Mouse (Mus musculus): Measurements from ENCODE around the gene 1500011B03Rik.
"Not testable (repeated sequence)": the region's sequence is repeated elsewhere in the genome, so short reads cannot be mapped to it uniquely, and the experiment has no call there.

1500011B03Rik gene

DNA sequence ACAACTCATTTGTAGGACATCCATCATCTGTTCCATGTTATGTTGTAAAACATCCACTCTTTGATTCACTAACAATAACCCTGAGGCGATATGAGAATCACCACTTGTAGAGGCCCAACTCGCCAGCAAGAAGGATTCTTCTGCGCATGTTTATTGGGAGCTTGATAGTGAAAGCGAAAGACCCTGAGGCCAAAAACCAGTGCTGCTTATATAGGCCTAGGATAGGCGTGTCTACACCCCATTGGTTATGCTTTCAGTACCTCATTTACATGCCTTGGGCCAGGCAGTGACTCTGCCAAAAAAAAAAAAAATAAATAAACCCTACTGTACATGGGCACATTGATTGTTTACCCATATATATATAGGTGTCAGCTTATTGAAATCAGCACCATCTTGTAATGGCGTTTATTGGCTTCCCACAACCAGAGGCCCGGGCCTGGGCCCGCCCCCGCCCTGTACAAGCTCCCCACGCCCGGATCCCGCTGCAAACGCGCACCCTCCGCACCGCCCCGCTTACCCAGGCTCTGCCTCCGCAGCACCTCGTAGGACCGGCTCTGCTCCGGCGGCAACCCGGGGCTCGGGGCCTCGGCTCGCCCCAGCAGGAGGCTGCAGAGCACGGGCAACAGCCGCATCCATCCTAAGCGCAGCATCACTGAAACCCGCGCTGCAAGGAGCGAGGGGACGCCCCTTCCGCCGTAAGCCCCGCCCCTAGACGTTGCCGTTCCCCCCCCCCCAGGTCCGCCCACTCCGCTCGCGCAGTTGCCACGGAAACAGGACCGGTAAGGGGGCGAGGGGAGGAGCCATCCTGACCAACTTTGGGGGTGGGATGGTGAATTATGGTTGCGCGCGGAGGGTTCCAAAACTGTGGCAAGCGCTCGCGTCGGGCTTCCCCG is at the start of gene 1500011B03Rik:
Gene 1500011B03Rik, minus strand, starts transcription at position 673 of the 893 bp plus-strand sequence.
- DNase-seq (ENCODE audit: low read depth, low spot score) = peak; percentile 88

DNA sequence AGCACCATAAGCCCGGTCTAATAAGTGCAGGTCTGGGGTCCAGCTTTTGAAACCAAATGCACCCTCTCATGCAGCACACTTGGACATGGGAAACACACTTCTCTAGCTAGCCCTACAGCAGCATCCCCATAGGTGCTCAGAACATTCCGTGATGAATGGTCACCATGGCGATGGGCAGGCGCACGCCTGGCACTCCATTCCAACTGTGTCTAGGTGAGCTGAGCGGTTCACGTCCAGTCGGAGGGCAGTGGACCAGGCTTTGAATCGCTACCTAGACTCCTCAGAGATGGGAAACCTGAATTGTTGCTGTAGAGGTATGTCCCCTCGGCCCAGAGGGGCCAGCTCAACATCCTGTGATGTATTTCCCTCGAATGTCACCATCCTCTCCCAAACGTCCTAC is 42.0 kb upstream of the 1500011B03Rik start:
- no peak for DNase-seq (ENCODE audit: low read depth, low spot score)

DNA sequence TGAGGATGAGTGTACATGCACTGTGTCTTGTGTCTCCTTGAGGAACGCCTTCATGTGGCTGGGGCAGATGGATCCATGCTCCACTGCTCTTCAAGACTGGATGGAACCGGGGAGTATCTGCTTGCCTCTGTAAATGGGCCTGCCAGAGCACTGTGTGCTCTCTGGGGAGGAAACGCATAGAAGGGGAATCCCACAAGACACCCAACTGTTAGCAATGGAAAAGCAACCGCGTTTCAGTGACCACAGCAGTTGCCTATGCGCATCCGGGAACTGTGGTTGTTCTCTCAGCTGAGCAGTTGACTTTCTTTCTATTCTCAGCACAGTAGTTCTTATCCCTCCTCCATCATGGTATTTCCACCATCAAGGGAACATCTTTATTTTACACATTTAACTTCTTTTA is 41.5 kb upstream of the 1500011B03Rik start:
- DNase-seq (ENCODE audit: low read depth, low spot score) = peak; percentile 60

DNA sequence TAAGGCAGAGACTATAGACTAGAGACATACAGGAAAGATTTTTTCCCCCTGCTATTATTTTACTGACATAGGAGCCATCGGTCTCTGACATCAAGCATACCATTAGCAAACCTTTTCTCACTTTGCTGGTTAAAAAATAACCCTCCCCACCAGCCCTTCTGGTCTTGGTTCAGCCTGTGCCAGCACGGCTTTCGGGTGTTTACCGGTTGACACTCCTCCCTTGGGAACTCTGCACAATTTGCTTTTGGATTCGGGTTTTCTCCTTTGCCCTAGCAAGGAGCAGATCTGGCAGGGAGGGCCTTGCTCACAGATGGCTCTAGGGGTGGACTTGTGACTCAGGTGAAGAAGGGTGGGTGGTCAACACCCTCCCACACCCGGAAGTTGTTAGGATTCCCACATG is 38.5 kb upstream of the 1500011B03Rik start:
- DNase-seq (ENCODE audit: low read depth, low spot score) = no peak

DNA sequence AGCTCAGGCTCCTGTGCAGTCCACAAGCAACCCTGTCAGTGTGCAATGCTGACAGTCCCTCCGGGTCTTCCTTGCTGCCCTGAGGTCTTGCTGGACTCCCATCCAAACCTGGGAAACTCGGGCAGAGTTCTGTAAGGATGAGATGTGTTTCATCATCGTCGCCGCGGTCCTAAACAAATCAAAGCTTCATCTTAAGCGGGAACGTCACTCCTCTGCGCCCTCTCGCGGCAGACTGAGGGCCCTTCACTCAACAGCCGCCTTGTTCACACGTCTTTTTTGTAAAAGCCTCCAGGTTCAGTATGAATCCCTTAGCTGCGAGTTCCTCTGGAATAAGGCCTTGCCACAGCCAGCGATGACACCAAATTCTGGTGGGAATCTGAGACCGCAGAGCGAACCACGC is 36.0 kb upstream of the 1500011B03Rik start:
- peak; percentile 88 for DNase-seq (ENCODE audit: low read depth, low spot score)

DNA sequence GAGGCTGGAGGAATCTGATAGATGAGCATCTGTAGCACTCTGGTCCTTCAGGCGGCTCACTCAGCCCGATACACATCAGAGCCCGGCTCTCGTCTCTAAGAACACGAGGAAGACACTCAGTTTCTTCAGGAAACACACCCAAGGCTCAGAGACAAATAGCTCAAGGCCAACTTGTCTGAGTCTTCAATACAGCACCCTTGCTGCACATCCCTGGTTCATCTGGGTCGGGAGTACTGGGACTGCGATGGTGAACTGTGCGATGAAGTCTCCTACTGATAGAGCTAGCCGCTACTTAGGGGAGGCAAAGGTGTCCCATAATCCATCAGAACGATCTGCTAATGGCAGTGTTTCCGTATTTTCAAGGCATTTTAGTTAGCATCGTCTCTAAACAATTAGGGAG is 35.3 kb upstream of the 1500011B03Rik start, which contains the start of gene Gm9936:
Gene Gm9936, minus strand, starts transcription at position 101 of the 400 bp plus-strand sequence.
- DNase-seq (ENCODE audit: low read depth, low spot score) = no peak

DNA sequence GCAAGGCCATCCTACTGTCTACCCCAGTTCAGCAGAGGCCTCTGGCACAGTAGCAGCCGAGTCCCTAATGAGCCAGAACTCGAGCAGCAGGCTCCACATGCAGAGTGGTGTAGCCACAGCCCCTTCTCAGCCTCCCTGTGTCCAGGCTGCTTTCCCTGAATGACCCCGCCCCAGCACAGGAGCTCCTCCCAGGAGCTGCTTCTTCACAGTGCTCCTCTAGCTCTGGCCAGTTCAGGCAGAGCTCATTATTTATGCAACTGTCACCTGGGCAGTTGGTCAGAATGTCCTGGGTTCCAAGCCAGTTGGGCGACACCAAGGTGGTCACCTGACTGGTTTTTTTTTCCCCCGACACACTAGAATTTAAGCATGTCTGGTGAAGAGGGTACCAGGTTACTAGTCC is 30.1 kb upstream of the 1500011B03Rik start, which contains the start of gene 4930519G04Rik:
Gene 4930519G04Rik, plus strand, starts transcription at position 301 of the 400 bp plus-strand sequence.
- DNase-seq (ENCODE audit: low read depth, low spot score) = not testable (repeated sequence)

DNA sequence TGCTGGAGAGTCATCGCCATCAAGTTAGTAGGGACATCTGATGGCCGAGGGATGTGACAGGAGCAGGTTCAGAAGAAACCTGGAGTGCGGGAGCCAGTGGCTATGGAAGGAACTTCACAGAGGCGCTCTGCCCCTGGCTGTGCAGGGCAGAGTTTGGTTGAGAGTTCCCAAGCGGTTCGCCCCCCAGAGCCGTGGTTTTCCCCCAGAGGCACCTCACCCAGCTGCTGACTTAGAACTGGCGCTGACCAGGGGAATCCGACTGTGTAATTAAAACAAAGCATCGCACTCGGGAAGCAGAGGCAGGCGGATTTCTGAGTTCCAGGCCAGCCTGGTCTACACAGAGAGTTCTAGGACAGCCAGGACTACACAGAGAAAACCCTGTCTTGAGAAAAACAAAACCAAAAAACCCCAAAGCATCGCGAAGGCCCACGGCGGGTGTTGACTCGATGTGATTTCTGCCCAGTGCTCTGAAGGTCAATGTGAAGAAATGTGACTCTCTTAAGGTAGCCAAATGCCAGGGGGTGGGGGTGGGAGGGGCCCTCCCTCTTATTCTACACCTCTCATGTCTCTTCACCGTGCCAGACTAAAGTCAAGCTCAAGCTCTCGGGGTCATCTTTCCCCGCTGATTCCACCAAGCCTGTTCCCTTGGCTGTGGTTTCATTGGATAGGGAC is 28.4 kb upstream of the 1500011B03Rik start:
- DNase-seq (ENCODE audit: low read depth, low spot score) = no peak

DNA sequence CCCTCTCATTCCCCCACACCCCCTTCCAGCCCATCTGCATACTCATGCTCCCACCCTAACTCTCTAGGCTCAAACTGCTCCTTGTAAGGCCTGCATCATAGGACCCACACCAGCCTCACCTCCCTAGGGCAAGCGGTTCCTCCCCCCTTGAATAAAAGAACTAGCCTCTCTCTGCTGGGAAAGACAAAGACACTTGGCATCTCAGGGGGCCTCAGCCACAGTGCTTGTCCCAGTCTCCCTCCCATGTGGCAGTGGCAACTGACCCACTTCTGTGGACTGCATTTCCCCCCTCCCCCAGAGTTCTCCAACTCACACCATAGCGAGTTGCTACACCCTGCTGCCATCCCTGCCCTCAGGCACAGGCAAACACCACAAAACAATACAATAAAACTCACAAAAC is 21.1 kb upstream of the 1500011B03Rik start:
- DNase-seq (ENCODE audit: low read depth, low spot score) = not testable (repeated sequence)

DNA sequence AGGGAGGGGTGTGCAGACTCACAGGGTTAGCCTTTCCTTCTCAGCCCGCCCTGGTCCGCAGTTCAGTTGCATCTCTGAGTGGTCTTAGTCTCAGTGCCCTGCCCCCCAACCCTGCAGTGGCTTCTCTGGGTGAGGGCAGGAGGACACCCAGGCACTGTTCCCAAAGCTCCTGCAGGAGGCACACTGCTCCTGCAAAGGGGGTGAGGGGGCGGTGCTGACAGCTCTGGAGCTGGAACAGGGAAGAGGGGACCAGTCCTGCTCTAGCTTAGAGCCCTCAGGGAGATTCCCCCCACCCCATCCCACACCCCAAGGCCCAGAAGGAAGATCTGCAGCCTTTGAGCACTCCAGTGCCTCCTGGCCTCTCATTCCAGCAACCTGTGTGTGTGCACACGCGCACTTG is 19.4 kb upstream of the 1500011B03Rik start:
- no peak for DNase-seq (ENCODE audit: low read depth, low spot score)

DNA sequence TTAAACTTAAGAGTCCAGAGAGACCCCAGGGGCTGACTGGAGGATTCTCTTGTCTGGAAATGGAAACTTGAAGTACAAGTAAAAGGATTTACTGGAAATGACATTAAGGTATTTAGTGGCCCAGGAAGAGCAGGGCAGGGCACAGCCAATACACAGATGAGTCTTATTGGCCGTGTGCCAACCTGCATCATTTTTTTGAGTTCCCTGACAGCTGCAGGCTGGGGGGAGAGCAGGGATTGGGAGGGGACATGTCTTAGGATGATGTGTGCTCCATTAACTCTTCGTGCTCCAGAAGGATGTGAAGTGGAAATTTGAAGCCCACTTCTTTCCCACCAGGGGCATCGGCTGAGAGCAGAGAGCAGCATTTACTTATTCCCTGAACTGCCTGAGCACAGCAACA is 18.9 kb upstream of the 1500011B03Rik start:
- DNase-seq (ENCODE audit: low read depth, low spot score) = not testable (repeated sequence)

DNA sequence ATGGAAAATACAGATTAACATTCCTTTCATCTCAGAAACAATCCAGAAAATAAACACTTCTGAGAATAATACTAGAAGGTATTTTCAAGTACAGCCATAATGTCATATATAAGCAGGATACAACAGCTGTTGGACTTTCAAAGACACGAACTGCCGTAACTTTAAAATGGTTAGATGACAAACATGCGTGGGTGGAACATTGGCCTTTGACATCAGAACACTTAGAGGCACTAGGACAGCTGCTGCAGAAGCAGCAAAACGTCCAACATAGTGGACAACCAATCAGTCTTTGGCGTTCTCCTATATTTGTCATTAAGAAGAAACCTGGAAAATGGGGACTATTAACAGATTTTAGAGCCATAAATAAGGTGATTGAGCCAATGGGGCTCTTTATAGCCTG is 17.2 kb upstream of the 1500011B03Rik start:
- DNase-seq (ENCODE audit: low read depth, low spot score) = not testable (repeated sequence)

DNA sequence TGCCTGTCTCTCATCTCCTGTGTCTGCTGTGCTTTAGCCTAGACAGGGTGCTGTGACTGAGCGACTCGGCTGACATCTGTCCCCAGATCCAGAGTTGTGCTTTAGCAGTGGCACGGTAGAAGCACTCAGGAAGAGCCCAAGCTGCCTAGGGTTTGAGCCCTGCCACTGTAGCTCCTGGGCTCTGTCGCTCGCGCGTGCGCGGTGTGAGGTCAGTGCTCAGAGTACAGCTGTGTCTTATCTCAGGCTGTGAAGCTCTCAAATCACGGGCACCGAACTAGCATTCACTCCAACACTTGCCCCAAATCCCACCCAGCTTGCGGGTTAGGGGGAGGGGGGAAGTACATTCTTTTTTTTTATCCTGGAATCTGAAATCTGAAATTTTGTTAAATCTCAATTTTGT is 13.6 kb upstream of the 1500011B03Rik start:
- no peak for DNase-seq (ENCODE audit: low read depth, low spot score)

DNA sequence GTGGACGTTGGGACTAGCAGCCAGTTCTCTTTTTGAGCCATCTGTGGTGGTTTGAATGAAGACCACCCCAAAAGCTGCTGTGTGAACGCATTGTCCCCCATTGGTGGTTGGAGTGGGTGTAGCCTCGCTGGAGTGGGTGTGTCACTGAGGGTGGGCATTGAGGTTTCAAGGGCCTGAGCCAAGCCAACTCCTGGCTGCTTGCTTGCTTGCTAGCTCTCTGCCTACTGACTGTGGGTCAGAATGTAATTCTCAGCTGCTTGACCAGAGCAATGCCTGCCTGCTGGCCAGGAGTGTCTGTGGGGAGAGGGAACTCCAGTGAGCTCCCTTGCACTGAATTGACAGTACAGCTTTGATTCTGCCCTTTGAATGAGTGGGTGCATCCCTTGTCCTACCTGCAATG is 6.5 kb upstream of the 1500011B03Rik start:
- DNase-seq (ENCODE audit: low read depth, low spot score) = no peak

DNA sequence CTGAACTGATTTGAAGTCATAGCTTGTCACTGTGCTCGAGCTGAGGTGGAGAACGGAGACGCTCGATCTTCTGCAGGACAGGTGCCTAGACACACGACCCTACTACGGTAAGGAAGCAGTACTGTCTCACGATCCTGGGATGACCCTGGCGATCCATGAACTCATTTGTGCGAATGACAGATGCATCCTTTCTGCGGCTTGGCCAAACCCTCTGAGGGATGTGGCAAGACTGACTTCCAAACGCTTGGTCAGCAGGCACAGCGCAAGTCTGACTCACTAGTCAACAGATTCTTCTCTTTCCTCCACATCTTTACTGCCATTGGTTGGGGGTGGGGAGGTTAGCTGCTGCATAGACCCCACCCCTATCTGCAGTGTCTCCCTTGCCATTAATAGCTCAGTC is 4.2 kb upstream of the 1500011B03Rik start:
- no peak for DNase-seq (ENCODE audit: low read depth, low spot score)

DNA sequence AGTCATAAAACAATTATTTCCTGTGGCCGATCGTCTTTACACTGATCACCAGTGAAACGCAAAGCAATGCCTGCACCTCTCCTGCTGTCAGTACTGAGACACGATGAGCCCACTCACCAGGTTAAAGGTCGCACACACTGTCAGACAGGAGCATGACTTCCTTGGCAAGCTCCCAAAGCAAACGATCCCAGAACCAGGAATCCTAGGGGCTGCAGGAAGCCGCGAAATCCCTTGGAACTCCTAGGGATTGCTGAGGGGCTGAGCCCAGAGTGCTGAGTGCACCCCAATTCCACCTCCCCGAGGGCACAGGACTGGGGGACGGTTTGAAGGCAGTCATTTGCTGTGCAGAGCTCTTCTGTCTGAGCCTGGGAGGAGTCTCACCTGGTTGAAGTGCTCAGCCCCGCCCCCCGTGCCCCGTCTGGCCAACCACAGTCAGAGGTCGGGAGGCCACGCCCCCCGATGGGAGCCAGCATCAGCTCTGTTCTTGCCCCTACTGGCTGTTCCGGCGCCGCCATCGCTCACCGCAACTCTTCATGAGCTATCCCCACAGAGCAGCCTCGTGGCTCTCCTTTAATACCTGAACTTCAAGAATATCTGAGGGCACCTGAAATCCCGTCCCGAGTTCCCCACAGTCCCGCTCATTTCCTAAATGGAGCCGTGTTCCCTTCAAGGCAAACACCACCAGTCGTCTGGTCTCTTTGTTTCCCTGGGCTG is 2.9 kb upstream of the 1500011B03Rik start:
- peak; percentile 98 for DNase-seq (ENCODE audit: low read depth, low spot score)

DNA sequence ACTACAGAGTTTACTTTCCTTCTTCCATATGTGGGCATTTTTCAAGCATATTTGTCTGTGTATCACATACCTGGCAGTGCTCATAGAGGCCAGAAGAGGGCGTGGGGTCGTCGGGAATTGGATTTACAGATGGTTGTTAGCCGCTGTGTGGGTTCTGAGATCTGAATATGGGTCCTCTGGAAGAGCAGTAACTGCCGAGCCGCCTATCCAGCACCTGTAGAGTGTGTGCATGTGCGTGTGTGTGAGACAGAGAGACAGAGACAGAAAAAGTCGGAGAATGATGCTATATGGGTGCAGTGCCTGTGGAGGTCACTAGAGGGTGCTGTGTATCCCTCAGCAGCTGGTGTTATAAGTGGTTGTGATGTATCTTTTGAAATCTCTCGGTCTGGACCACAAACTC is 929 bp upstream of the 1500011B03Rik start:
- peak; percentile 87 for DNase-seq (ENCODE audit: low read depth, low spot score)

DNA sequence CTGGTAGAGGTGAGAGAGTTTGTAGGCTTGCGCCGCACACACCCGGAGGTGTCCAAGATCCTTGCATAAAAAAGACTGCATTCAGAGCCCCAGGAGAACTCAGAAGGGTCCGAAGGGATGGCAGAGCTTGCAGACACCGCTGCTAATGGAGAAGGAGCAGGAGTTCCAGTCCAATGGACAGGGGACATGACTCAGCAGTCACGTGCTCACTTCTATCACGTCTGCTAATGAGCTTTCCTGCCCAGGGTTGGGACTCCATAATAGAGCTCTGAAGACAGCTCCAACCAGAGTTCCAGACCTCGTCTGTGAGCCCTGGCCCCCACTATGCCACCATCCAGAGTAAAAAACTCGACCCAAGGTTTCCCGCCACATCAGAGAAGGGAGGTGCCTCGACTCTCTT is 5.1 kb downstream of the 1500011B03Rik start:
- no peak for DNase-seq (ENCODE audit: low read depth, low spot score)

DNA sequence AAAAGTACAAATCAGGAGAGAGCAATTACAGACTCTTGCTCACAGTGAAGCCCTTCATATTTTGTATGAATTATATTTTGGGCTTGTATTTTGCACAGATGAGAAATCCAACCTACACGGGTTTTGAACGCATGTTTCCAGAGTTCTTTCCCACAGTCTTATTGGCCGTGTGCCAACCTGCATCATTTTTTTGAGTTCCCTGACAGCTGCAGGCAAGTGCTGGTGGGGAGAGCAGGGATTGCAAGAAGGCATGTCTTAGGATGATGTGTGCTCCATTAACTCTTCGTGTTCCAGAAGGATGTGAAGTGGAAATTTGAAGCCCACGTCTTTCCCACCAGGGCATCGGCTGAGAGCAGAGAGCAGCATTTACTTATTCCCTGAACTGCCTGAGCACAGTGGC is 6.7 kb downstream of the 1500011B03Rik start:
- DNase-seq (ENCODE audit: low read depth, low spot score) = no peak

DNA sequence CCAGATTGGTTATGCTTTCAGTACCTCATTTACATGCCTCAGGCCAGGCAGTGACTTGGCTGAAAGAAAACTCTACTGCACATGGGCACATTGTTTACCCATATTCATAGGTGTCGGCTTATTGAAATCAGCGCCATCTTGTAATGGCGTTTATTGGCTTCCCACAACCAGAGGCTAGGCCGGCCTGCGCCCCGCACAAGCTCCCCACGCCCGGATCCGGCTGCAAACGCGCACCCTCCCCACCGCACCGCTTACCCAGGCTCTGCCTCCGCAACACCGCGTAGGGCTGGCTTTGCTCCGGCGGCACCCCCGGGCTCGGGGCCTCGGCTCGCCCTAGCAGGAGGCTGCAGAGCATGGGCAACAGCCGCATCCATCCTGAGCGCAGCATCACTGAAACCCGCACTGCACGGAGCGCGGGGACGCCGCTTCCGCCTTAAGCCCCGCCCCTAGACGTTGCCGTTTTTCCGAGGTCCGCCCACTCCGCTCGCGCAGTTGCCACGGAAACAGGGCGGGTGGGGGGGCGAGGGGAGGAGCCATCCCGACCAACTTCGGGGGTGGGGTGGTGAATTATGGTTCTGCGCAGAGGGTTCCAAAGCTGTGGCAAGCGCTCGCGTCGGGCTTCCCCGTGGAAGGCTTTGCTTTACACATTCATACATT is 9.6 kb downstream of the 1500011B03Rik start:
- peak; percentile 92 for DNase-seq (ENCODE audit: low read depth, low spot score)

DNA sequence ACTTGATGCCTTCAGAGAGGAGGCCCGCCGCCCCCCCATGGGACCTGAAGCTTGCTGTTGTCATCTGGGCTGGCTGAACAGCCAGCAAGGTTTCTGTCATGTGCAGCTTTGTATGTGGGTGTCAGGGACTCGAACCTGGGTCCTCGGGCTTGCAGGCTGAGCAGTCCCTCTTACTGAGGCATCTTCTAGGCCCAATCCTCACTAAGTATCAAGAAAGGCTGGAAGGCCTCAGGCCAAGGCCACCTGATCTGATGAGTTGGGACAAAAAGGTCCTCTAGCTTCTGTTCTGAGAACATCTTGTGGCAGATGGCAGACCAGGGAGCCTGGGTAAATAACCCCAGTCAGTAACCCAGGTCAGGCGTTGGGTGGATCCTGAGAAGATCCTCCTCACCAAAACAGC is 13.4 kb downstream of the 1500011B03Rik start:
- no peak for DNase-seq (ENCODE audit: low read depth, low spot score)
